Mouse (Mus musculus): ENCODE data around the gene Ngfr.

The Ngfr gene

GRCm38 (mm10) chr11:95595438-95596149 is 8.1 kb upstream of the Ngfr start:
- no peak for DNase-seq (ENCODE audit: low spot score in 2 of 2)

GRCm38 (mm10) chr11:95594686-95595212 is 7.2 kb upstream of the Ngfr start:
- DNase-seq (ENCODE audit: low spot score in 2 of 2) = no peak

- no peak for DNase-seq (ENCODE audit: low spot score in 2 of 2)
These were observed 6.0 kb upstream of the Ngfr start for GRCm38 (mm10) chr11:95593501-95593900.

- DNase-seq (ENCODE audit: low spot score in 2 of 2) = no peak
These were observed 5.2 kb upstream of the Ngfr start for GRCm38 (mm10) chr11:95592691-95593090.

- DNase-seq (ENCODE audit: low spot score in 2 of 2) = no peak
These were observed 1.7 kb upstream of the Ngfr start for GRCm38 (mm10) chr11:95589195-95589594.

- DNase-seq (ENCODE audit: low spot score in 2 of 2) = no peak
These were observed 648 bp downstream of the Ngfr start for GRCm38 (mm10) chr11:95586751-95587422.

GRCm38 (mm10) chr11:95586184-95586583 is 1.4 kb downstream of the Ngfr start:
- peak; percentile 78 to 87 for DNase-seq (ENCODE audit: low spot score in 2 of 2)

GRCm38 (mm10) chr11:95585684-95586083 is 1.9 kb downstream of the Ngfr start:
- DNase-seq (ENCODE audit: low spot score in 2 of 2) = no peak

- DNase-seq (ENCODE audit: low spot score in 2 of 2) = no peak
These were observed 2.3 kb downstream of the Ngfr start for GRCm38 (mm10) chr11:95585281-95585680.

- DNase-seq (ENCODE audit: low spot score in 2 of 2) = no peak
These were observed 2.9 kb downstream of the Ngfr start for GRCm38 (mm10) chr11:95584651-95585050.

- no peak for DNase-seq (ENCODE audit: low spot score in 2 of 2)
These were observed 4.1 kb downstream of the Ngfr start for GRCm38 (mm10) chr11:95583396-95583795.

GRCm38 (mm10) chr11:95582193-95582592 is 5.3 kb downstream of the Ngfr start:
- DNase-seq (ENCODE audit: low spot score in 2 of 2) = no peak

GRCm38 (mm10) chr11:95579455-95579854 is 8.1 kb downstream of the Ngfr start:
- DNase-seq (ENCODE audit: low spot score in 2 of 2) = no peak

- DNase-seq (ENCODE audit: low spot score in 2 of 2) = peak in 1 of 2 experiments; percentile 59
These were observed 9.6 kb downstream of the Ngfr start for GRCm38 (mm10) chr11:95577776-95578446.

GRCm38 (mm10) chr11:95576299-95576698 is 11.2 kb downstream of the Ngfr start:
- DNase-seq (ENCODE audit: low spot score in 2 of 2) = no peak

- no peak for DNase-seq (ENCODE audit: low spot score in 2 of 2)
These were observed 11.7 kb downstream of the Ngfr start for GRCm38 (mm10) chr11:95575791-95576190.

GRCm38 (mm10) chr11:95574786-95575334 is 12.7 kb downstream of the Ngfr start:
- peak; percentile 55 to 66 for DNase-seq (ENCODE audit: low spot score in 2 of 2)

- DNase-seq (ENCODE audit: low spot score in 2 of 2) = no peak
These were observed 15.3 kb downstream of the Ngfr start for GRCm38 (mm10) chr11:95572227-95572626.

- DNase-seq (ENCODE audit: low spot score in 2 of 2) = no peak
These were observed 15.8 kb downstream of the Ngfr start for GRCm38 (mm10) chr11:95571755-95572154.

- DNase-seq (ENCODE audit: low spot score in 2 of 2) = no peak
These were observed 16.5 kb downstream of the Ngfr start for GRCm38 (mm10) chr11:95570827-95571619.

GRCm38 (mm10) chr11:95569908-95570307 is 17.6 kb downstream of the Ngfr start:
- DNase-seq (ENCODE audit: low spot score in 2 of 2) = no peak
